Mouse (Mus musculus) hindbrain, embryonic 10.5 days (tissue): ENCODE results near the gene Rnf10. TPM values are rescaled to one million over a fixed set of nuclear protein-coding genes. Genes with fewer than 3 reads are reported as not detected.

Experiments
- DNase-seq: peaks from one replicate; pipeline ENCODE4 v3.0.0-alpha.2; 2017; ENCODE audit warnings: low spot score
- H3K27ac ChIP-seq: fragments of 300-500 bp; sonication (generic); 2 replicates; pipeline ENCODE4 v1.5.1; 2016; ENCODE audit warnings: mild to moderate bottlenecking, moderate library complexity
- H3K27me3 ChIP-seq: fragments of 300-500 bp; sonication (generic); 2 replicates; pipeline ENCODE4 v1.6.1; 2016; ENCODE audit warnings: mild to moderate bottlenecking; ENCODE audit not compliant: poor library complexity, insufficient read depth, severe bottlenecking
- H3K36me3 ChIP-seq: fragments of 300-500 bp; sonication (generic); 2 replicates; pipeline ENCODE4 v1.6.1; 2016; ENCODE audit warnings: mild to moderate bottlenecking, moderate library complexity
- H3K4me1 ChIP-seq: fragments of 300-500 bp; sonication (generic); replicated peaks from 2 replicates; pipeline ENCODE4 v1.6.1; 2016; ENCODE audit warnings: mild to moderate bottlenecking
- H3K4me3 ChIP-seq: fragments of 300-500 bp; sonication (generic); 2 replicates; pipeline ENCODE4 v1.5.1; 2016; ENCODE audit warnings: mild to moderate bottlenecking, moderate library complexity
- H3K9me3 ChIP-seq: fragments of 300-500 bp; sonication (generic); 2 replicates; pipeline ENCODE4 v1.6.1; 2016; ENCODE audit warnings: mild to moderate bottlenecking, moderate library complexity
- WGBS: fragments of 180-500 bp; shearing (Covaris S2); methylation state at CpG from one replicate; pipeline ENCODE4 v1.1.7; 2016; 5-methylcytosine and 5-hydroxymethylcytosine counted together
- polyA plus RNA-seq: library from polyadenylated mRNA; unstranded; fragments of >200 nt; fragmentation: Nextera tagmentation; extraction: Ambion mirVana; gene quantifications from 2 replicates; pipeline ENCODE4 v1.2.1, GENCODE M21; 2016

Rnf10 gene
- polyA plus RNA-seq, 1 experiment from 2014 or later, result 172 TPM

GRCm38 (mm10) chr5:115271931-115272811 lies 527 bp downstream of the Rnf10 start:
- Histone ChIP-seq H3K4me3 (peak overlapping the region; percentile 94), H3K9me3 (no peaks in the 10 kb centered on the region), H3K36me3 (peaks cover 30% of the 10 kb centered on the region), H3K4me1 (peaks cover 40% of the 10 kb centered on the region), H3K27ac (peak overlapping the region; percentile 96), H3K27me3 (no peaks in the 10 kb centered on the region)
- under 1% methylated on average over 77 of the region's 77 CpGs for WGBS
- DNase-seq, result no peak

DNA sequence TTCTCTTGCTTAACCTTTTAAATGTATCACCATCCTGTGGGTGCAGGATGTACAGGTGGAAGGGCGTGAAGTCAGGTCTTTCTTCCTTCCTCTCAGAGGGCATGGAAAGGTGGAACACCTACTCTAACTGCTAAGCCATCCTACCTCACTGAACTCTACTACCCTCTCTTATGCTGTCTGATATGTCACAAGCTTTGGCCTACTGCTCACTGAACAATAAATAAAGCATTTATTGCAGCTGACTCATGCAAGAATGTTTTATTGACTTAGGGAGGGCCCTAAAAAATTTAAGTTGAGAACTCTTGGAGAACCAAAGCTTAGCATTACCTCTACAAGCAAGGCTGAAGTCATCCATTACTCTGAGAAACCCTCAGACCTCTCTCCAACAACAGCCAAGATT lies 2.7 kb downstream of the Rnf10 start:
- Histone ChIP-seq H3K4me3 (peak overlapping the region; percentile 94; the same call in 1 of the 2 replicates), H3K4me1 (peaks cover 45% of the 10 kb centered on the region), H3K36me3 (peaks cover 48% of the 10 kb centered on the region), H3K27ac (no peak overlapping the region), H3K27me3 (no peaks in the 10 kb centered on the region), H3K9me3 (no peaks in the 10 kb centered on the region)
- DNase-seq, result no peak
- 93% methylated on average over 1 of the region's 1 CpGs for WGBS

DNA sequence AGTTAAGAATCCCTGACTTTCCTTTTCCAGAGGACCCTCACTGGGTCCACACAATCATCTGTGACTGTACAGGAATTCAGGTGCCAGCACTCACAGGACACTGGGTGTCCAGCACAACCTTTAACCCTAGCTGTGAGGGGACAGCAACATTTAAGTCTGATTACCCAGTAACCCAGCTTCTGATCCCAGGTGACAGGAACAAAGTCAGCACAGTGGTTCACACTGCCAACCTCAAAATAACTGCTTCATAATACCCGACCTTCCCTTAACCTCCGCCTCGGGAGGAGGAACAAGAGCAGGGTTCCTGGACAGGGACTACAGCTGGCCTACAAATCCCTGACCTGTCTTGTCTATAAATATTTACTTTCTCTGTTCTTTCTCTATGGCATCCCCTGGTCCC lies 4.4 kb downstream of the Rnf10 start:
- Histone ChIP-seq H3K4me1 (peaks cover 43% of the 10 kb centered on the region), H3K27me3 (no peaks in the 10 kb centered on the region), H3K27ac (no peak overlapping the region), H3K36me3 (peaks cover 58% of the 10 kb centered on the region), H3K9me3 (no peaks in the 10 kb centered on the region), H3K4me3 (no peak overlapping the region)
- DNase-seq, result no peak
- 77% methylated on average over 3 of the region's 3 CpGs for WGBS

DNA sequence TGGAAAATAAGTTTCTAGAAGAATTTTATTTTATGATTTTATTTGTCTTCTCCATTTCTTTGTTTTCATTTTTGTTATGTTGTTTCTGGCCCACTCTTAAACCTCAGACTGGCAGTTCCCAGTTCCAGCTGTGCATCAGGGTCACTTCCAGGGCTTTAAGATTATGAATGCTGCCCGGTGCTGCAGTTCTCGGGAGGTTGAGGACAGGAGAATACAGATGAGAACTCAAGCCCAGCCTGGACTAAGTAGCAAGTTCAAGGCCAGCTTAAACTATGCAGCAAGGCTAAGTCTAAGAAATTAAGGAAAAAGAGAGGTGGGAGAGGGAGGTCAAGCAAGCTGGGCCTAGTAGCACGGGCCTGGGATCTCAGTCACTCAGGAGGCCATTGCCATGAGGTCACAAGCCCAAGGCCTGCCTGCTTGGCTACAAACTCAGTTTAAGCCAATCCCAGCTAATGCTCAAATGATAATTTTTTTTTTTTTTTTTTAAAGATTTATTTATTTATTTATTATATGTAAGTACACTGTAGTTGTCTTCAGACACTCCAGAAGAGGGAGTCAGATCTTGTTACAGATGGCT lies 5.1 kb downstream of the Rnf10 start:
- Histone ChIP-seq H3K27me3 (no peaks in the 10 kb centered on the region), H3K27ac (no peak overlapping the region), H3K9me3 (no peaks in the 10 kb centered on the region), H3K4me1 (peaks cover 39% of the 10 kb centered on the region), H3K36me3 (peaks cover 65% of the 10 kb centered on the region), H3K4me3 (no peak overlapping the region)
- DNase-seq, result no peak
- WGBS, result 90% methylated on average over 3 of the region's 3 CpGs

DNA sequence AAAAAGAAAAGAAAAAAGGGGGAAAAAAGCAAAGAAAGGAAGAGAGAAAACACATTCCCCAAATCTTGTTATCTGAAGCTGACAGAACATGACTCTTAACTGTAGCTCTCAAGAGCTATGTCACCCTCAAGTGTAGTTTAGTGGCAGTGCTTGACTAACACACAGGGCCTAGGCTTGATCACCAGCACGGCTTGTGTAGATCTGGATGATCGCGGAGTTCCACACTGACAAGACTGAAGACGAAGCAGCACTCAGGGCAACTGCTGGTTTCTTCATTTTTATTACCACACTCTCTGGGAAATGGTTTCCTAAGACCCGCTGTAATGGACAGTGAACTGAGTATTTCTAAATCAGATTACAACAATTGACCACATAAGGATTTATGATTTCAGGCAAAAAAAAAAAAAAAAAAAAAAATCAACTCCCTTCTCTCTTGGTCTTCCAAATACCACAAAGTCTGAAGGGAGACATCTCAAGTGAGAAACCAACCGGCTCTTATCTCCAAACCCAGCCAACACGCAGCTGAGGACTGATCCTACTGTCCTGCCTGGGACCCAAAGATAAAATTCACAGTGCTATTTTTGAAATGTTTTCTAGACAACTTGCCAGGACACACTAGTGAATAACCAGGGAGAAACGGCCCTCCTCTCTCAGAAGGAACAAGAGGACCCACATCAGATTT lies 5.8 kb downstream of the Rnf10 start:
- Histone ChIP-seq H3K36me3 (peaks cover 70% of the 10 kb centered on the region), H3K27ac (no peak overlapping the region), H3K4me1 (peaks cover 36% of the 10 kb centered on the region), H3K27me3 (no peaks in the 10 kb centered on the region), H3K9me3 (no peaks in the 10 kb centered on the region), H3K4me3 (no peak overlapping the region)
- 92% methylated on average over 8 of the region's 8 CpGs for WGBS
- DNase-seq, result no peak

- Histone ChIP-seq H3K36me3 (peaks cover 73% of the 10 kb centered on the region), H3K4me1 (peaks cover 31% of the 10 kb centered on the region), H3K9me3 (no peaks in the 10 kb centered on the region), H3K4me3 (no peak overlapping the region), H3K27ac (peak overlapping the region; percentile 6; the same call in 1 of the 2 replicates), H3K27me3 (no peaks in the 10 kb centered on the region)
- WGBS, result 93% methylated on average over 5 of the region's 5 CpGs
- DNase-seq, result no peak
Observed at GRCm38 (mm10) chr5:115266340-115266739, 6.4 kb downstream of the Rnf10 start.

GRCm38 (mm10) chr5:115262502-115263291 lies 10.0 kb downstream of the Rnf10 start:
- H3K9me3 ChIP-seq, result no peaks in the 10 kb centered on the region
- H3K36me3 ChIP-seq, result peaks cover 83% of the 10 kb centered on the region
- H3K4me3 ChIP-seq, result no peak overlapping the region
- H3K4me1 ChIP-seq, result peaks cover 8% of the 10 kb centered on the region
- H3K27me3 ChIP-seq, result no peaks in the 10 kb centered on the region
- no peak for DNase-seq
- no peak overlapping the region for H3K27ac ChIP-seq
- 92% methylated on average over 14 of the region's 14 CpGs for WGBS

DNA sequence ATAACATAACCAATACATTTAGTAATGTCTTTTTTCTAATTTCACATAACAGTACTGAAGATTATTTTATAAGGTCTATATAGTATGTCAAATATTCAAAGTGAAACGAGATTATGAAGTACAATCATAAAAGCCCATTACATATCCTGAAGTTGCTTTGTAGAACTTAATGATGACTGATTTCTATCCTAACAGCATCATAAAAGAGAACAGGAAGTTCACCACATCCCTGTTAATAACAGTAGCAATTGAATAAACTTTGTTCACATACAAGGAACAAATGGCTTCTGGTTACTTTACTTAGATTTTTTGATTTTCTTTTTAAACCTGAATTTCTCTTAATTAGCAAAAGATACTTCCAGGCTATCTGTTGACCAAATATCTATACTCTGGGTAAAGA lies 10.8 kb downstream of the Rnf10 start:
- H3K36me3 ChIP-seq, result peaks cover 85% of the 10 kb centered on the region
- 91% methylated on average over 1 of the region's 1 CpGs for WGBS

DNA sequence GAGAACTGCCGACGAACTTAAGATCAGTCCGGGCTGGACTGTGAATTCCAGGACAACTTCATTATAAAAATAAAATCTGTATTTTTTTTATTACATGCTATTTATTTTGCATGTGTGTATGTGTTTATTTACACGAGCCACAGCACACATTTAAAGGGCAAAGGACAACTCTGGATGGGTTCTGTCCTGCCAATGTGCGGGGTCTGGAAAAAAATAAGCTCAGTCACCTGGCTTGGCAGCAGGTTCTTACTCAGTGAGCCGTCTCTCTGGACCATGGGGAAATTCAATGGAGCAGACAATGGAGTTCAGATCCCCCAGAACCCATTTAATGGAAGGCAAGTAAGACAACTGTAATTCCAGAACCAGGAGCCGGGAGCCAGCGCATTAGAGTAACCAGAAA lies 11.6 kb downstream of the Rnf10 start:
- Histone ChIP-seq H3K27me3 (no peaks in the 10 kb centered on the region), H3K36me3 (peaks cover 85% of the 10 kb centered on the region), H3K9me3 (no peaks in the 10 kb centered on the region), H3K27ac (no peak overlapping the region), H3K4me3 (no peak overlapping the region), H3K4me1 (peaks cover 5% of the 10 kb centered on the region)
- no peak for DNase-seq
- 92% methylated on average over 8 of the region's 8 CpGs for WGBS

More for the DNA sequence above, 10.8 kb downstream of the Rnf10 start:
- H3K27me3 ChIP-seq, result no peaks in the 10 kb centered on the region
- H3K4me3 ChIP-seq, result no peak overlapping the region
- H3K9me3 ChIP-seq, result no peaks in the 10 kb centered on the region
- DNase-seq, result no peak
- H3K4me1 ChIP-seq, result peaks cover 8% of the 10 kb centered on the region
- H3K27ac ChIP-seq, result no peak overlapping the region

DNA sequence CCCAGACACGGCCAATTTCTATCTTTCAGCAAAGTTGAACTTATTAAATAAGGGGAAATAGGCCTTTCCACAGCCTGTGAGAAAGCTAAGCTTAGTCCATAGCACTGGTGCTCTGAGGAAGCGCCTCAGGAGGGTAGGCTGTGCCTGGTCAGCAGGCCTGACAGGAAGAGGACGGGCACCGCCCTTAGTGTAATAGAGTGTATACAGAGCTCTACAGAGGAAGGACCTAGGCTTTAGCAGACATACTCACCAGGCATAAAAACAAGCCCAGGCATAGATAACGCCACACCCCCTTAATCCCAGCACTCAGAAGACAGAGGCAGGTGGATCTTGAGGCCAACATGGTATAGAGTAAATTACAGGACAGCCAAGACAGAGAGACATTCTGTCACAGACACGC lies 12.3 kb downstream of the Rnf10 start:
- Histone ChIP-seq H3K36me3 (peaks cover 86% of the 10 kb centered on the region), H3K4me3 (no peak overlapping the region), H3K9me3 (no peaks in the 10 kb centered on the region), H3K27ac (no peak overlapping the region), H3K4me1 (0 out of 2 replicates have a peak, but pooled peaks cover 3% of the 10 kb centered on the region), H3K27me3 (no peaks in the 10 kb centered on the region)
- WGBS, result 93% methylated on average over 6 of the region's 6 CpGs
- DNase-seq, result no peak

- no peaks in the 10 kb centered on the region for H3K9me3 ChIP-seq
- no peak overlapping the region for H3K27ac ChIP-seq
- peaks cover 75% of the 10 kb centered on the region for H3K36me3 ChIP-seq
- H3K4me3 ChIP-seq, result no peak overlapping the region
- DNase-seq, result no peak
- H3K27me3 ChIP-seq, result no peaks in the 10 kb centered on the region
- WGBS, result 90% methylated on average over 10 of the region's 10 CpGs
- no peaks in the 10 kb centered on the region for H3K4me1 ChIP-seq
Observed at GRCm38 (mm10) chr5:115256909-115257546, 15.7 kb downstream of the Rnf10 start.

DNA sequence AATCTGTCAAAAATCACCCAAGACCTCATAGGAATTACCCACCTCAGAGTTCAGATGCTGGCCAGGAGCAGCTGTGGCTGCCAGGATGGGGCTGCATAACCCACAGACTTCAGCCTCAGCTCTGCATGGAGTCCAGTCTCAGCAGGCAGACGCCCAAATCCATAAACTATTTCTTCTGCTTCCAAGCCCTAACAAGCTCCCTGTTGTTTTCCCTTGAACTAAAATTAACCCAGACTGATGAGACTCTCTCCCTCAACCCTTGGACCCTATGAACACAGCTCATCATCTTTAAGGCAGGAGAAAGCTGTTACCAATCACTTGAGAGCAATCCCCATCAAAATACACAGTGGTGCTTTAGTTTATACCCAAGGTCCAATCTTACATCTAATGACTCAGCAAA lies 17.2 kb downstream of the Rnf10 start:
- Histone ChIP-seq H3K9me3 (no peaks in the 10 kb centered on the region), H3K27me3 (no peaks in the 10 kb centered on the region), H3K4me1 (no peaks in the 10 kb centered on the region), H3K27ac (no peak overlapping the region), H3K4me3 (no peak overlapping the region), H3K36me3 (peaks cover 78% of the 10 kb centered on the region)
- WGBS, result 75% methylated on average over 1 of the region's 1 CpGs
- no peak for DNase-seq
